Mouse (Mus musculus): ENCODE measurements around the gene Ltbp1.

- no peak for TF ChIP-seq CTCF (IDR thresholded peaks at IDR 0.05; ENCODE audit: extremely low read depth, insufficient read length, insufficient replicate concordance, low read depth, low read length)
- TF ChIP-seq POLR2A (IDR thresholded peaks at IDR 0.05; ENCODE audit: low read depth, low read length): no peak
These were observed 12.8 kb downstream of the Ltbp1 start for GRCm38 (mm10) chr17:75018142-75018541.
